Mouse (Mus musculus) hindbrain, postnatal 0 days (tissue): ENCODE results near the gene Med8. TPM values are rescaled to one million over a fixed set of nuclear protein-coding genes. Genes with fewer than 3 reads are reported as not detected.

Experiments used
- ATAC-seq: fragments of 200-750 bp; cut with Nextera tagmentation; 2 replicates; pipeline ENCODE4 v1.8.0; 2017; ENCODE audit warnings: mild to moderate bottlenecking, moderate TSS enrichment, moderate library complexity
- DNase-seq: peaks from one replicate; pipeline ENCODE4 v3.0.0-alpha.2; 2015; ENCODE audit warnings: low spot score
- H3K27ac ChIP-seq: fragments of 300-500 bp; sonication (generic); 2 replicates; pipeline ENCODE4 v1.5.1; 2014; ENCODE audit warnings: mild to moderate bottlenecking
- H3K27me3 ChIP-seq: fragments of 300-500 bp; sonication (generic); 2 replicates; pipeline ENCODE4 v1.6.1; 2014; ENCODE audit warnings: low read length, mixed read lengths; ENCODE audit not compliant: insufficient read depth
- H3K36me3 ChIP-seq: fragments of 300-500 bp; sonication (generic); 2 replicates; pipeline ENCODE4 v1.6.1; 2014; ENCODE audit warnings: low read length, mixed read lengths; ENCODE audit not compliant: insufficient read depth
- H3K4me1 ChIP-seq: fragments of 300-500 bp; sonication (generic); 2 replicates; pipeline ENCODE4 v1.6.1; 2014; ENCODE audit warnings: antibody characterized with exemption, low read length, mixed read lengths; ENCODE audit not compliant: insufficient read depth
- H3K4me2 ChIP-seq: fragments of 300-500 bp; sonication (generic); 2 replicates; pipeline ENCODE4 v1.6.1; 2014; ENCODE audit warnings: low read depth, mild to moderate bottlenecking, low read length, moderate library complexity, mixed read lengths
- H3K4me3 ChIP-seq: fragments of 300-500 bp; sonication (generic); 2 replicates; pipeline ENCODE4 v1.5.1; 2014; ENCODE audit warnings: low read length
- H3K9ac ChIP-seq: fragments of 300-500 bp; sonication (generic); replicated peaks from 2 replicates; pipeline ENCODE4 v1.6.1; 2014; ENCODE audit warnings: mild to moderate bottlenecking, low read length, moderate library complexity, mixed read lengths
- H3K9me3 ChIP-seq: fragments of 300-500 bp; sonication (generic); 2 replicates; pipeline ENCODE4 v1.6.1; 2016; ENCODE audit warnings: low read length, mixed read lengths
- CTCF ChIP-seq: IDR thresholded peaks from 2 replicates; pipeline ENCODE4 v1.5.1; 2016; ENCODE audit warnings: antibody characterized with exemption, control low read depth, low read depth
- WGBS: fragments of 180-500 bp; shearing (Covaris S2); extraction: QIAGEN DNeasy Blood & Tissue Kit; methylation state at CpG from one replicate; pipeline ENCODE4 v1.1.7; 2014; 5-methylcytosine and 5-hydroxymethylcytosine counted together
- polyA plus RNA-seq: library from polyadenylated mRNA; unstranded; fragments of >200 nt; fragmentation: Nextera tagmentation; extraction: Ambion mirVana; gene quantifications from 2 replicates; pipeline ENCODE4 v1.2.1, GENCODE M21; 2015
- total RNA-seq: library from RNA; depleted of rRNA; stranded (reverse); fragments of >200 nt; gene quantifications from 2 replicates; pipeline ENCODE4 v1.2.3, GENCODE M21; 2014; rRNA removed

Med8 gene
- total RNA-seq (33.5 and 48.8 TPM in 2 replicates), polyA plus RNA-seq (100 and 102 TPM in 2 replicates)

GRCm38 (mm10) chr4:118409142-118409900 lies at the start of gene Med8, which contains the start of gene Szt2:
Med8 (plus strand) TSS chr4:118409337.
Szt2 (minus strand) TSS chr4:118409273.
- Histone ChIP-seq H3K4me1 (peaks cover 13% of the 10 kb centered on the region; the same call in 1 of the 2 replicates), H3K36me3 (peaks cover 31% of the 10 kb centered on the region), H3K27me3 (no peaks in the 10 kb centered on the region), H3K4me2 (peak within 1 kb of the TSS; percentile 89), H3K9ac (peak within 1 kb of the TSS; percentile 90), H3K9me3 (no peaks in the 10 kb centered on the region), H3K27ac (peak within 1 kb of the TSS; percentile 83), H3K4me3 (peak within 1 kb of the TSS; percentile 91)
- no peak for TF ChIP-seq CTCF
- under 1% methylated on average over 53 of the region's 53 CpGs for WGBS
- DNase-seq, result peak; percentile 96
- peak; percentile 96 for ATAC-seq

GRCm38 (mm10) chr4:118359896-118360720 lies 49.0 kb upstream of the Med8 start:
- ATAC-seq (peak; percentile 78), DNase-seq (peak; percentile 79)
- H3K36me3 ChIP-seq, result peaks cover 30% of the 10 kb centered on the region
- WGBS, result 2% methylated on average over 53 of the region's 54 CpGs
- peaks cover 12% of the 10 kb centered on the region; the same call in 1 of the 2 replicates for H3K4me1 ChIP-seq
- H3K27ac ChIP-seq, result peak overlapping the region; percentile 91
- H3K4me2 ChIP-seq, result peak overlapping the region; percentile 84
- no peaks in the 10 kb centered on the region for H3K9me3 ChIP-seq
- peak overlapping the region; percentile 83 for H3K9ac ChIP-seq
- H3K27me3 ChIP-seq, result no peaks in the 10 kb centered on the region
- no peak for TF ChIP-seq CTCF
- peak overlapping the region; percentile 56 for H3K4me3 ChIP-seq

- Histone ChIP-seq H3K4me1 (peaks cover 12% of the 10 kb centered on the region; the same call in 1 of the 2 replicates), H3K9ac (no peak overlapping the region), H3K27me3 (no peaks in the 10 kb centered on the region), H3K4me3 (no peak overlapping the region), H3K4me2 (no peak overlapping the region), H3K27ac (no peak overlapping the region), H3K36me3 (peaks cover 39% of the 10 kb centered on the region), H3K9me3 (no peaks in the 10 kb centered on the region)
- no peak for TF ChIP-seq CTCF
- no peak for DNase-seq
- no peak for ATAC-seq
- 82% methylated on average over 5 of the region's 5 CpGs for WGBS
Observed at GRCm38 (mm10) chr4:118361451-118361850, 47.7 kb upstream of the Med8 start.

- H3K9me3 ChIP-seq, result no peaks in the 10 kb centered on the region
Observed at GRCm38 (mm10) chr4:118362879-118363278, 46.3 kb upstream of the Med8 start.

GRCm38 (mm10) chr4:118363985-118364384 lies 45.2 kb upstream of the Med8 start:
- Histone ChIP-seq H3K4me3 (no peak overlapping the region), H3K4me1 (peaks cover 12% of the 10 kb centered on the region; the same call in 1 of the 2 replicates), H3K36me3 (peaks cover 53% of the 10 kb centered on the region), H3K27ac (no peak overlapping the region), H3K4me2 (no peak overlapping the region), H3K27me3 (no peaks in the 10 kb centered on the region), H3K9ac (no peak overlapping the region), H3K9me3 (no peaks in the 10 kb centered on the region)
- ATAC-seq (no peak), DNase-seq (no peak)
- 97% methylated on average over 3 of the region's 3 CpGs for WGBS
- no peak for TF ChIP-seq CTCF

More at GRCm38 (mm10) chr4:118362879-118363278, 46.3 kb upstream of the Med8 start:
- H3K27me3 ChIP-seq, result no peaks in the 10 kb centered on the region
- H3K36me3 ChIP-seq, result peaks cover 43% of the 10 kb centered on the region
- DNase-seq (no peak), ATAC-seq (no peak)
- no peak overlapping the region for H3K9ac ChIP-seq
- H3K4me3 ChIP-seq, result no peak overlapping the region
- no peak overlapping the region for H3K27ac ChIP-seq
- no peak for TF ChIP-seq CTCF
- H3K4me1 ChIP-seq, result peaks cover 12% of the 10 kb centered on the region; the same call in 1 of the 2 replicates
- no peak overlapping the region for H3K4me2 ChIP-seq
- 94% methylated on average over 6 of the region's 6 CpGs for WGBS

- ATAC-seq, result no peak
- Histone ChIP-seq H3K4me1 (peaks cover 8% of the 10 kb centered on the region; the same call in 1 of the 2 replicates), H3K9me3 (no peaks in the 10 kb centered on the region), H3K9ac (no peak overlapping the region), H3K4me3 (no peak overlapping the region), H3K4me2 (no peak overlapping the region), H3K36me3 (peaks cover 59% of the 10 kb centered on the region), H3K27ac (no peak overlapping the region), H3K27me3 (no peaks in the 10 kb centered on the region)
- no peak for TF ChIP-seq CTCF
- 94% methylated on average over 13 of the region's 13 CpGs for WGBS
- no peak for DNase-seq
Observed at GRCm38 (mm10) chr4:118364641-118365040, 44.5 kb upstream of the Med8 start.
